Mouse (Mus musculus) bone marrow macrophage, adult 2 months (primary cell): ENCODE data around the gene Klhdc10. TPM values are rescaled to one million over a fixed set of nuclear protein-coding genes. Genes with fewer than 3 reads are reported as not detected.

ENCODE experiments used
- H3K27ac ChIP-seq: 2 replicates; pipeline ENCODE4 v1.5.1; 2012; ENCODE audit warnings: low read depth, low read length; ENCODE audit not compliant: insufficient read depth
- H3K4me1 ChIP-seq: 2 replicates; pipeline ENCODE4 v1.6.1; 2012; ENCODE audit warnings: low read length; ENCODE audit not compliant: control insufficient read depth, insufficient read depth
- H3K4me3 ChIP-seq: 2 replicates; pipeline ENCODE4 v1.5.1; 2012; ENCODE audit warnings: mild to moderate bottlenecking, low read length, moderate library complexity; ENCODE audit not compliant: insufficient read depth
- CTCF ChIP-seq: IDR thresholded peaks from 2 replicates; pipeline ENCODE4 v1.5.1; 2012; ENCODE audit warnings: low read depth, mild to moderate bottlenecking, low read length, moderate library complexity
- POLR2A ChIP-seq: IDR thresholded peaks from 2 replicates; pipeline ENCODE4 v1.6.1; 2012; ENCODE audit warnings: mild to moderate bottlenecking, low read depth, low read length, borderline replicate concordance
- polyA plus RNA-seq: library from polyadenylated mRNA; stranded (reverse); fragments of >200 nt; gene quantifications from 2 replicates; pipeline ENCODE4 v1.2.4, GENCODE M21; 2012; ENCODE audit not compliant: missing spikeins, insufficient read depth, insufficient read length

Klhdc10 gene
- polyA plus RNA-seq, 1 experiment = 18.1 TPM

DNA sequence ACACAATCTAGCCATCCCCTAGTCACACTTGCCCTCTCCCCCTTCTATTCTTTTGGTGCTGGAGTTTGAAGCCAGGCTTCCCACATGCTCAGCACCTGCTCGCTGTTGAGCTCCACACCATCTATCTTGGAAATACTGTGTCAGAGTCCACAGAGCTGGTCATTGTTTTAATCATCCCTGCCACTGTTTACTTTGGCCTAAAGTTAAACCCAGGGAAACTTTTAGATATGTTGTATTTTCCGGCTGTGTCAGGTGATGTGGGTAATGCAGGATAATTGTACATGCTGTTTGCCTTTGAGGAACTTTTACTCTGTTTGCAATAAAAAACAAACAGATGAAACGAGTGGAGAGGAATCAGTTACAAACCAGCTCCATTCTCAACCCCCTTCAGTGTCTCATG is 35.4 kb downstream of the Klhdc10 start:
- no peak overlapping the region for H3K27ac ChIP-seq
- H3K4me3 ChIP-seq = no peak overlapping the region
- H3K4me1 ChIP-seq = no peaks in the 10 kb centered on the region; the same call in 1 of the 2 replicates
- TF ChIP-seq POLR2A = no peak
- no peak for TF ChIP-seq CTCF

DNA sequence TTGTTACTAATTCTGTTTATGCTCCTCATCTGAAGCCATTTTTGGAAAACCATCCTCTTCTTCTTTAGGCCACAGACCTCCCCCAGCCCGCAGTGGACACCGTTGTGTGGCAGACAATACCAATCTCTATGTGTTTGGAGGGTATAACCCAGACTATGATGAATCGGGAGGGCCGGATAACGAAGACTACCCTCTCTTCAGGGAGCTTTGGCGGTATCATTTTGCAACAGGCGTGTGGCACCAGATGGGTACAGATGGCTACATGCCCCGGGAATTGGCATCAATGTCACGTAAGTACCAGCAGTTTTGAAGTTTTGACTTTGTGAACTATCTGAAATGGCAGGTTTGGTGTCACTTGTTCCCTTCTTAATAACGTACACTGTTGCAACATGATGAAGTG is 37.9 kb downstream of the Klhdc10 start:
- Histone ChIP-seq H3K4me3 (no peak overlapping the region), H3K4me1 (no peaks in the 10 kb centered on the region), H3K27ac (no peak overlapping the region)
- TF ChIP-seq POLR2A (no peak), CTCF (no peak)

DNA sequence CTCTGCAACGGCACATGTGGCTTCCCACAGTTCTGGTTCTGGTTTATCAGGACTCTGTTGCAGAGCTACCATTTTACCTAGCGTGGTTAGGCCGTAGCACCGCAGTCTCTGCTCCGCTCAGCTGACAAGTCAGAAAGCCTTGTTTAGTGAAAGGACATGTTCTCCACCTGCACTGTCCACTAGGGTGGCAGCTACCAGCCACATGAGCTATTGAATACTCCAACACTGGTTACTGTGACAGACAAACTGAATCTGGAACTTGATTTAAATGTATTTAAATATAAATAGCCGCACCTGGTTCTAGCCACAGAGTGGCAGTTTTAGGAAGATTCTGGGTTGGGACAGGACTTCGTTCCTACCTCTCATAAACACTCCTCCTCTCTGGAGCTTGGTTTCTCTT is 55.3 kb downstream of the Klhdc10 start:
- no peak for TF ChIP-seq CTCF
- TF ChIP-seq POLR2A = no peak
- Histone ChIP-seq H3K4me1 (peaks cover 6% of the 10 kb centered on the region; the same call in 1 of the 2 replicates), H3K27ac (no peak overlapping the region), H3K4me3 (no peak overlapping the region)

DNA sequence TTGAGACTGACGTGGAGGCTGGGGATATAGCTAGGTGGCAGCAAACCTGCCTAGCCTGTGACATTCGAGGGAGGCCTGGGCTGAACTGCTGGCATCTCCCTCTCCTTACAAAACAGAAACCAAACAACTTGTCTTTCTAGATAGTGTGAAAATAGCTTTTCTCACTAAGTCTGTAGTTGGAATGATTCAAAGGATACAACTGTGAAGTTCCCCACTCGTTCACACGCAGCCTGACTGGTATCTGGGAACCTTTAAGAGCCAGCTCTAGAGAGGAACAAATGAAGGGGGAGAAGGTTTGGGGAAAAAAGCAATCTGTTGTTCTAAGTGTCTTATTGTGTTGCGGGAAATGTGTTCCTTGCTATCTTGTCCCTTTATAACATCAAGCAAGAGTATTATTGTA is 57.0 kb downstream of the Klhdc10 start:
- peaks cover 5% of the 10 kb centered on the region; the same call in 1 of the 2 replicates for H3K4me1 ChIP-seq
- H3K27ac ChIP-seq = no peak overlapping the region
- no peak overlapping the region for H3K4me3 ChIP-seq
- no peak for TF ChIP-seq POLR2A
- no peak for TF ChIP-seq CTCF

DNA sequence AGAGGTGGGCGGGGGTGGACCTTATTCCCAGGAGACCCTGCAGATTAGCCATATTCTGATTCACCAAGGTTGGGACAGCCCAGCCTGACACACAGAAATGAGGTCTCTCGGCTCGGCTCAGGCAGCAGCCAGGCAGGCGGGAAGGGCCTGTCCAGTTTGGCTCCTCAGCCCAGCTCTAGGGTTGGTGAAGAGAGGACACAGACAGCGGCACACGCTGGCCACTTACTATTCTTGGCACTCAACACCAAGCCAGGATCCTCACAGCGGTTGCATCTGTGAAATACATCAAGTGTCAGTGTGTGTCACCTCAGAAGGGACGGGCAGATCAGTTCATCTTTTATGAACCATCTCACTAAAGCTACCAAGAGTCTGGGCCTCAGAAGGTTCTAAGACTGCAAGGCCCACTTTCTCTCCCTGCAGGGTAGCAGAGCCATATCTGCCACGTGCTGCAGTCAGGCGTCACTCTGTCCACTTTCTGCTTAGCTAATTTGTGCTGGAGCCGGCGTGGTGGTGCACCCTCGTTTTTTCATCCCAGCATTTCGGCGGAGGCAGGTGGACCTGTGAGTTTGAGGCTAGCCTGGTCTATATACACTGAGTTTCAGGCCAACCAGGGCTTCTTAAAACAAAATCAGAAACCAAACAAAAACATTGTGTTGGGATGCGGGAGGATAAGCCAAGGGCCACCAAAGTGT is 57.5 kb downstream of the Klhdc10 start:
- Histone ChIP-seq H3K4me3 (peak overlapping the region; percentile 58), H3K4me1 (peaks cover under 1% of the 10 kb centered on the region; the same call in 1 of the 2 replicates), H3K27ac (no peak overlapping the region)
- TF ChIP-seq POLR2A (no peak), CTCF (no peak)

DNA sequence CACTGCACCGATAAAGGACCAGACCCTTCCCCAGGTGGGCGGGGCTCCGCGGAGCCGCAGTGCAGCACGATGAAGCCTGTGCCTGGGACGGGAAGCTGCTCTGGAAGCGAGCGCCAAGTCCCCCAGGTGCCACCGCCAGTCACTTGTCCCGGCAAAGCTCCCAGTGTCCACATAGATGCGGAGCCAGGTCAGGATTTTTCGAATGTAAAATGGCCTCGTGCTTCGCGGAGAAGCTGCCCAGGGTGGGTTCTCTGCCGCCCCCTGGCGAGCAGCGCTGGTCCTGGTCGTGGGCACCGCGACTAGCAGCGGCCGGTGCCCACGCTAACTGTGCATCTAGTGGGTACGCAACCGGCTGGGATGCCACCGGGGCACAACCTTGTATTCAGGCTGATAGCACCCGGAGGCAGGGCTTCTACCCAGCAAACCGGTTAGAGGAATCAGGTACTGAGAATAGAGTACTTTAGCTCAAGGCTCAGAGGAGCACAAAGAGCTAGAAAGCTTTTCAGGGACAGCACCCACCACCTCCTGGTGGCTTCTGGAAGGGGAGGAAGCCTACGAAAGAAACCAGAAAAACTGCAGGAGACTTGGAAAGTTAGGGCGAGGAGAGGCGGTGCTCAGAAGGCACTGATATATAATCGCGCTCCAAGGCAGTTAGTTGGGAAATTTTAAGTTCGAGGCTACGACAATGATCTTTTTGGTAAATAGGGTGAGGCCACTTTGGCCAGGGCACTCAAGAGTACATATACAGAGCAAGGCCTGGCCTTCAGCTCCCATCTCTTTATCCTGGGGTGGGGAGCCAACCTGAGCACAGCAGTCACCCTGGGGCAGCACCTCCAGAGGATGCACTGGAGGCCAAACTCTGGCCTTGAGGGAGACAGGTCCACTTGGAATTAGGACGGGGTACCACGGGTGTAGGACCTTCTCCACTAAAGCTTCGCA is 58.4 kb downstream of the Klhdc10 start:
- Histone ChIP-seq H3K4me1 (peaks cover 4% of the 10 kb centered on the region; the same call in 1 of the 2 replicates), H3K27ac (no peak overlapping the region), H3K4me3 (peak overlapping the region; percentile 58)
- TF ChIP-seq CTCF (peak; percentile 27; the same call in 1 of the 2 replicates), POLR2A (no peak)

DNA sequence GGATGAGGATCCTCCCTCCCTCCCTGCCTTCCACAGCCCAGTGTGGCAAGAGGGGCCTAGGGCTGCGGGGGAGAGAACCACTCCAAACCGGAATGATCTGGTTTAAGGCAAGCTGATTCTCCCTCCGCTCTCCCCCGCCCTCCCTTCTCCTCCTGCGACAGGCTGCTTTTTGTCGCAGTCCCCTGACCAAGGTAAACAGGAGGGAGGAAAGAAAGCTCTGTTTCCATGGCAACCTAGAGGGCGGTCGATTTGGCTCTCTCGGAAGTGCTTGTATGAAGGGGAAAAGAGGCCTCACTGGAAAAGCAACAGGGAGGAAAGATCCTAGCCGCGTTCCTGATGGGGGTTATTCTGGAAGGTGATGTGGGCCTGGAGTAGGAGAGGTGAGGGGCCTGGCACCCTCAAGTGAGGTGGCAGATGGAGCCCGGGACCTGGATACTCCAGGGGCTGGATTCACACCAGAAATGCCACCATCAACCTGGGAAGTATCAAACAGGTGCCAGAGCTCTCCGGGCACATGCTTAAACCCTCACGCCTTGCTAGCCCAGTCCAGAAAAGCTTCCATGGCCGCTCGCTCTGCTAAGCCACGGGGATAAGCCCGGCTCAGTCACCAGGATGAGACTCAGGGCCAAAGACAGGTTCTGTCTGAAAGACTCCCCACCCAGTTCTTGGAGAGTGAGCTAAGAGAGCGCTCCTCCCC is 59.2 kb downstream of the Klhdc10 start:
- Histone ChIP-seq H3K4me3 (no peak overlapping the region), H3K4me1 (peaks cover 6% of the 10 kb centered on the region; the same call in 1 of the 2 replicates), H3K27ac (no peak overlapping the region)
- TF ChIP-seq CTCF = no peak
- no peak for TF ChIP-seq POLR2A

DNA sequence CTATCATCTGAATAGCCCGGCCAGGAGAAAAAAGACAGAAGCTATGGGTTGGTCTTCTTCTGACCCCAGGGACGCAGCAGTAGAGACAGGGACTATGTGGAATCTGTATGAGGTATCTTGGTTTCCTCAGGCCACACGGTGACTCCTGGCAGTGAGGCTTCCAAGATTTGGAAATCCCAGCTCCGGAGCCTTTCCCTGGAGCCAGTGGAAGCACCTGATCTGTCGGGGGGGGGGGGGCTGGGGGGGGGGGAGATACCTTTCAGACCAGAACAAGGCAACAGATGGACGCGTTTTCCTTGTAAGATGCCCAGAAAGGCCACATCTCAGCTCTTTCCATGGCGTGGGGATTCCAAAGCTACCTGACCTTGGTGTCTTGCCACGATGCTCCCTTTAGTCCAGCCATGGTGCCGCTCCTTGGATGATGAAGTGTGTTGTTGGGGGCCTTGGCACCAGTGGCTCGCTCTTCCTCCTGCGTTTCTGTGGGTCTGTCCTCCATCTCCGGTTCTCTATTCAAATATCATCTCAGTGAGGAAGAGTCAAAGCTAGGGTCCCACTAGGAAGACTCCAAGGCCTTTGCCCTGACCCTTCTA is 60.2 kb downstream of the Klhdc10 start:
- Histone ChIP-seq H3K4me3 (no peak overlapping the region), H3K27ac (no peak overlapping the region), H3K4me1 (peaks cover 6% of the 10 kb centered on the region; the same call in 1 of the 2 replicates)
- TF ChIP-seq CTCF = no peak
- no peak for TF ChIP-seq POLR2A

DNA sequence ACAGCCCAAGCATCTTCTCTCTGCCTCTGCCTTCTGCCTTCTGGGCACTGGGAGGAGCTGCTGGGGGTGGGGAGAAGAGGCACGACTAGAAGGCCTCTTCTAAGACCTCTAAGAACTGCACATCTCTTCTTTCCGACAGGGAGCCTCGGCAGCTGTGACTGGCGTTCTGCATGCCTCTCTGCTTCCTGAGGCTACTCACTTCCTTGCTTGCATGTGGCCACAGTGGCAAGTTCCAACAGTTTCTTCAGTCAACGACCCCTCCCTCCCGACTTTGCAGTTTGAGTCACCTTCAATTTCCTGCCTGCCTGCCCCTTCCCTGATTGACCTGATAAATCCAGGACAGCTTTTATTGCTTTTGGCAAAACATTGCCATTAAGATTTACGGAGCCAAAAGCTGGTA is 61.2 kb downstream of the Klhdc10 start:
- no peak overlapping the region for H3K4me3 ChIP-seq
- no peak for TF ChIP-seq POLR2A
- no peak for TF ChIP-seq CTCF
- no peak overlapping the region for H3K27ac ChIP-seq

More for the DNA sequence above, 61.2 kb downstream of the Klhdc10 start:
- H3K4me1 ChIP-seq = peaks cover 6% of the 10 kb centered on the region; the same call in 1 of the 2 replicates
